Comparison of ENCODE assay signal across 8 mouse cellular contexts in genomic region chr3:116711624-116712435, GRCm38 (mm10). TPM values are rescaled to one million over a fixed set of nuclear protein-coding genes. Genes with fewer than 3 reads are reported as not detected.
DNase-seq lines count a peak whose midpoint lies in the region; ATAC-seq and TF ChIP-seq lines count a peak whose summit lies in the region.

No protein-coding gene starts in this region.

- peak overlapping the region; percentile 94 for H3K9ac ChIP-seq in forebrain, embryonic 14.5 days (ENCODE audit: low read length)
- H3K9ac ChIP-seq in neural tube, embryonic 14.5 days (replicated peaks; ENCODE audit: low read depth, low read length), result peak overlapping the region; percentile 94

- WGBS in forebrain, embryonic 14.5 days, result under 1% methylated on average over 84 of the region's 85 CpGs
- under 1% methylated on average over 81 of the region's 85 CpGs for WGBS in neural tube, embryonic 14.5 days

- intact Hi-C loops in heart, postnatal 14 days (cut with DNase I), result loop anchor here (5.0 kb wide), 1 partner anchor 50 kb away; the partner anchor contains the start of gene Mfsd14a

- peaks cover 3% of the 10 kb centered on the region for H3K36me3 ChIP-seq in E14TG2a.4 (ENCODE audit: insufficient read depth, low read length)
- H3K36me3 ChIP-seq in forebrain, embryonic 14.5 days (ENCODE audit: control insufficient read depth, insufficient read depth, low read length), result no peaks in the 10 kb centered on the region
- H3K36me3 ChIP-seq in neural tube, embryonic 14.5 days (ENCODE audit: control insufficient read depth, insufficient read depth, low read length), result no peaks in the 10 kb centered on the region

- no peak for TF ChIP-seq CTCF in E14TG2a.4 (conservative IDR thresholded peaks at IDR 0.05; ENCODE audit: low read length)

- H3K9me3 ChIP-seq in E14TG2a.4 (ENCODE audit: low read length), result no peaks in the 10 kb centered on the region
- no peaks in the 10 kb centered on the region for H3K9me3 ChIP-seq in forebrain, embryonic 14.5 days (replicated peaks; ENCODE audit: control insufficient read depth, low read length)
- H3K9me3 ChIP-seq in neural tube, embryonic 14.5 days (ENCODE audit: control insufficient read depth, low read length), result no peaks in the 10 kb centered on the region

- H3K27ac ChIP-seq in forebrain, embryonic 14.5 days (ENCODE audit: low read depth, low read length), result no peak overlapping the region; the same call in 1 of the 2 replicates
- H3K27ac ChIP-seq in neural tube, embryonic 14.5 days (ENCODE audit: low read depth, low read length), result 0 out of 2 replicates have a peak overlapping the region, but pooled peaks have one; percentile 18

- peak overlapping the region; percentile 94 for H3K4me3 ChIP-seq in E14TG2a.4 (replicated peaks; ENCODE audit: low read length)
- peak overlapping the region; percentile 92 for H3K4me3 ChIP-seq in forebrain, embryonic 14.5 days (ENCODE audit: low read depth, low read length)
- peak overlapping the region; percentile 93 for H3K4me3 ChIP-seq in neural tube, embryonic 14.5 days (ENCODE audit: low read depth, low read length)

- H3K4me1 ChIP-seq in E14TG2a.4 (replicated peaks; ENCODE audit: low read depth, low read length), result peaks cover 18% of the 10 kb centered on the region
- H3K4me1 ChIP-seq in forebrain, embryonic 14.5 days (ENCODE audit: control insufficient read depth, insufficient read depth, low read length), result no peaks in the 10 kb centered on the region; the same call in 1 of the 2 replicates
- H3K4me1 ChIP-seq in neural tube, embryonic 14.5 days (ENCODE audit: control insufficient read depth, insufficient read depth, low read length), result peaks cover 10% of the 10 kb centered on the region; the same call in 1 of the 2 replicates

- peak; percentile 75 for DNase-seq in cerebellum, adult 11 months
- DNase-seq in forebrain, embryonic 14.5 days (ENCODE audit: low spot score), result peak; percentile 64
- peak; percentile 90 to 92 for DNase-seq in heart, postnatal 14 days
- DNase-seq in layer of hippocampus, adult 18-20 months (ENCODE audit: low spot score in 2 of 2), result peak; percentile 74 to 83
- peak; percentile 76 for DNase-seq in lung, adult 18-20 months
- DNase-seq in testis, postnatal 10 days (ENCODE audit: low spot score), result peak; percentile 87

- peak overlapping the region; percentile 75 for H3K4me2 ChIP-seq in forebrain, embryonic 14.5 days (ENCODE audit: low read length)
- H3K4me2 ChIP-seq in neural tube, embryonic 14.5 days (ENCODE audit: low read depth, low read length), result peak overlapping the region; percentile 73

- peak; percentile 95 for ATAC-seq in forebrain, embryonic 14.5 days
- ATAC-seq in neural tube, embryonic 14.5 days (ENCODE audit: low read depth), result peak; percentile 93

- peaks cover 18% of the 10 kb centered on the region for H3K27me3 ChIP-seq in E14TG2a.4 (ENCODE audit: insufficient read depth, low read length)
- H3K27me3 ChIP-seq in forebrain, embryonic 14.5 days (replicated peaks; ENCODE audit: control insufficient read depth, insufficient read depth, low read length), result 0 out of 2 replicates have a peak, but pooled peaks cover 5% of the 10 kb centered on the region
- no peaks in the 10 kb centered on the region for H3K27me3 ChIP-seq in neural tube, embryonic 14.5 days (ENCODE audit: control insufficient read depth, insufficient read depth, low read length)

RNA-seq across cellular contexts. Expression of gene Slc35a3, which starts 0.8 kb away (rescaled TPM):
- 4.6 and 5.6 TPM in 2 replicates for polyA plus RNA-seq in forebrain, embryonic 14.5 days (2014; fragmentation: Nextera tagmentation; extraction: Ambion mirVana)
- 10 to 100 TPM; 17.3 to 17.5 TPM for total RNA-seq in heart, postnatal 14 days (2021)
- 10 to 100 TPM; 16.5 to 18.1 TPM for total RNA-seq in layer of hippocampus, adult 18-20 months (2021)
- 10.5 and 11.7 TPM in 2 replicates for polyA plus RNA-seq in neural tube, embryonic 14.5 days (2014; fragmentation: Nextera tagmentation; extraction: Ambion mirVana)

RNA-seq across cellular contexts. Expression of gene Gm43191, which starts 30.8 kb away (rescaled TPM):
- not detected in 2 replicates for polyA plus RNA-seq in forebrain, embryonic 14.5 days (2014; fragmentation: Nextera tagmentation; extraction: Ambion mirVana)
- 1 to 10 TPM in 1 of 2 experiments, not detected in 1; 1.0 TPM for total RNA-seq in heart, postnatal 14 days (2021)
- total RNA-seq in layer of hippocampus, adult 18-20 months (2021), result not detected
- polyA plus RNA-seq in neural tube, embryonic 14.5 days (2014; fragmentation: Nextera tagmentation; extraction: Ambion mirVana), result not detected in 2 replicates

RNA-seq across cellular contexts. Expression of gene Mfsd14a, which starts 49.4 kb away (rescaled TPM):
- polyA plus RNA-seq in forebrain, embryonic 14.5 days (2014; fragmentation: Nextera tagmentation; extraction: Ambion mirVana), result 80.8 and 88.0 TPM in 2 replicates
- total RNA-seq in heart, postnatal 14 days (2021), result 10 to 100 TPM; 26.2 to 26.3 TPM
- total RNA-seq in layer of hippocampus, adult 18-20 months (2021), result 10 to 100 TPM; 58.3 to 59.3 TPM
- polyA plus RNA-seq in neural tube, embryonic 14.5 days (2014; fragmentation: Nextera tagmentation; extraction: Ambion mirVana), result 70.7 and 72.4 TPM in 2 replicates
